Mouse (Mus musculus): ENCODE data around the gene Vmn1r210. TPM values are rescaled to one million over a fixed set of nuclear protein-coding genes. Genes with fewer than 3 reads are reported as not detected.
"Not testable (repeated sequence)": the region's sequence is repeated elsewhere in the genome, so short reads cannot be mapped to it uniquely, and the experiment has no call there.

The Vmn1r210 gene
- not detected in 2 replicates for polyA plus RNA-seq (2016; fragmentation: Nextera tagmentation; extraction: Ambion mirVana)

- Histone ChIP-seq H3K9ac (no peak within 1 kb of the TSS), H3K4me1 (no peaks in the 10 kb centered on the region), H3K27me3 (no peaks in the 10 kb centered on the region), H3K4me3 (no peak within 1 kb of the TSS), H3K9me3 (no peaks in the 10 kb centered on the region), H3K36me3 (no peaks in the 10 kb centered on the region), H3K27ac (no peak within 1 kb of the TSS), H3K4me2 (replicated peaks) (no peak within 1 kb of the TSS)
- 47% methylated on average over 4 of the region's 4 CpGs for WGBS
- ATAC-seq (ENCODE audit: insufficient number of reproducible peaks, insufficient read depth, low FRiP score, low TSS enrichment): no peak
These were observed at the start of gene Vmn1r210 for GRCm38 (mm10) chr13:22831248-22831647. Vmn1r210 (minus strand) TSS chr13:22831348.

- no peaks in the 10 kb centered on the region for H3K9me3 ChIP-seq
- no peak overlapping the region for H3K27ac ChIP-seq
- H3K4me1 ChIP-seq: no peaks in the 10 kb centered on the region
- 82% methylated on average over 1 of the region's 1 CpGs for WGBS
- no peaks in the 10 kb centered on the region for H3K27me3 ChIP-seq
- H3K9ac ChIP-seq: no peak overlapping the region
- no peak overlapping the region for H3K4me3 ChIP-seq
- H3K36me3 ChIP-seq: no peaks in the 10 kb centered on the region
- ATAC-seq (ENCODE audit: insufficient number of reproducible peaks, insufficient read depth, low FRiP score, low TSS enrichment): no peak
- H3K4me2 ChIP-seq (replicated peaks): no peak overlapping the region
These were observed 48.1 kb upstream of the Vmn1r210 start for GRCm38 (mm10) chr13:22879257-22879656.

GRCm38 (mm10) chr13:22857461-22857860 is 26.3 kb upstream of the Vmn1r210 start, which contains the start of gene Vmn1r211:
Vmn1r211 (minus strand) TSS chr13:22857561.
- H3K27me3 ChIP-seq: no peaks in the 10 kb centered on the region
- ATAC-seq (ENCODE audit: insufficient number of reproducible peaks, insufficient read depth, low FRiP score, low TSS enrichment): no peak
- H3K27ac ChIP-seq: no peak within 1 kb of the TSS
- H3K4me3 ChIP-seq: no peak within 1 kb of the TSS
- no peaks in the 10 kb centered on the region for H3K36me3 ChIP-seq
- no peak within 1 kb of the TSS for H3K4me2 ChIP-seq (replicated peaks)
- H3K9ac ChIP-seq: no peak within 1 kb of the TSS
- no peaks in the 10 kb centered on the region for H3K9me3 ChIP-seq
- no peaks in the 10 kb centered on the region for H3K4me1 ChIP-seq
- 85% methylated on average over 1 of the region's 1 CpGs for WGBS

GRCm38 (mm10) chr13:22854760-22855159 is 23.6 kb upstream of the Vmn1r210 start:
- Histone ChIP-seq H3K36me3 (no peaks in the 10 kb centered on the region), H3K4me2 (replicated peaks) (no peak overlapping the region), H3K4me1 (no peaks in the 10 kb centered on the region), H3K27ac (no peak overlapping the region), H3K9ac (no peak overlapping the region), H3K4me3 (no peak overlapping the region), H3K27me3 (no peaks in the 10 kb centered on the region), H3K9me3 (no peaks in the 10 kb centered on the region)
- no peak for ATAC-seq (ENCODE audit: insufficient number of reproducible peaks, insufficient read depth, low FRiP score, low TSS enrichment)
- WGBS: 66% methylated on average over 4 of the region's 4 CpGs

- ATAC-seq (ENCODE audit: insufficient number of reproducible peaks, insufficient read depth, low FRiP score, low TSS enrichment): no peak
- 82% methylated on average over 1 of the region's 1 CpGs for WGBS
- H3K4me3 ChIP-seq: no peak overlapping the region
These were observed 15.7 kb upstream of the Vmn1r210 start for GRCm38 (mm10) chr13:22846798-22847197.

GRCm38 (mm10) chr13:22844304-22844703 is 13.2 kb upstream of the Vmn1r210 start:
- H3K4me1 ChIP-seq; H3K9me3 ChIP-seq; H3K36me3 ChIP-seq; H3K27ac ChIP-seq; H3K4me3 ChIP-seq; H3K4me2 ChIP-seq (replicated peaks); H3K9ac ChIP-seq; H3K27me3 ChIP-seq; ATAC-seq (ENCODE audit: insufficient number of reproducible peaks, insufficient read depth, low FRiP score, low TSS enrichment): not testable (repeated sequence)
- WGBS: 54% methylated on average over 3 of the region's 3 CpGs

More at GRCm38 (mm10) chr13:22846798-22847197, 15.7 kb upstream of the Vmn1r210 start:
- H3K36me3 ChIP-seq: no peaks in the 10 kb centered on the region
- no peaks in the 10 kb centered on the region for H3K9me3 ChIP-seq
- no peak overlapping the region for H3K9ac ChIP-seq
- H3K27me3 ChIP-seq: no peaks in the 10 kb centered on the region
- H3K4me1 ChIP-seq: no peaks in the 10 kb centered on the region
- H3K27ac ChIP-seq: no peak overlapping the region
- no peak overlapping the region for H3K4me2 ChIP-seq (replicated peaks)

- H3K27ac ChIP-seq; ATAC-seq (ENCODE audit: insufficient number of reproducible peaks, insufficient read depth, low FRiP score, low TSS enrichment); H3K4me2 ChIP-seq (replicated peaks); H3K27me3 ChIP-seq; H3K4me3 ChIP-seq; H3K9ac ChIP-seq; H3K36me3 ChIP-seq; H3K4me1 ChIP-seq; H3K9me3 ChIP-seq: not testable (repeated sequence)
- WGBS: 29% methylated on average over 7 of the region's 7 CpGs
These were observed 1.8 kb downstream of the Vmn1r210 start for GRCm38 (mm10) chr13:22829395-22829794.

- not testable (repeated sequence) for H3K4me2 ChIP-seq (replicated peaks); ATAC-seq (ENCODE audit: insufficient number of reproducible peaks, insufficient read depth, low FRiP score, low TSS enrichment); H3K9ac ChIP-seq; H3K4me1 ChIP-seq; H3K27ac ChIP-seq; H3K9me3 ChIP-seq; H3K36me3 ChIP-seq; H3K27me3 ChIP-seq; H3K4me3 ChIP-seq
- 89% methylated on average over 1 of the region's 1 CpGs for WGBS
These were observed 9.5 kb downstream of the Vmn1r210 start for GRCm38 (mm10) chr13:22821601-22822000.

- not testable (repeated sequence) for ATAC-seq (ENCODE audit: insufficient number of reproducible peaks, insufficient read depth, low FRiP score, low TSS enrichment)
These were observed 21.6 kb downstream of the Vmn1r210 start, which contains the start of gene Vmn1r209 for GRCm38 (mm10) chr13:22809582-22809981. Vmn1r209 (minus strand) TSS chr13:22809682.

GRCm38 (mm10) chr13:22788096-22788495 is 43.1 kb downstream of the Vmn1r210 start:
- not testable (repeated sequence) for ATAC-seq (ENCODE audit: insufficient number of reproducible peaks, insufficient read depth, low FRiP score, low TSS enrichment); H3K9ac ChIP-seq; H3K4me3 ChIP-seq; H3K9me3 ChIP-seq; H3K4me1 ChIP-seq; H3K27me3 ChIP-seq; H3K36me3 ChIP-seq; H3K27ac ChIP-seq; H3K4me2 ChIP-seq (replicated peaks)
- 72% methylated on average over 3 of the region's 3 CpGs for WGBS

More at GRCm38 (mm10) chr13:22809582-22809981, 21.6 kb downstream of the Vmn1r210 start, which contains the start of gene Vmn1r209:
- not testable (repeated sequence) for H3K27ac ChIP-seq; H3K9ac ChIP-seq; H3K4me2 ChIP-seq (replicated peaks); H3K4me1 ChIP-seq; H3K9me3 ChIP-seq; H3K4me3 ChIP-seq; H3K36me3 ChIP-seq; H3K27me3 ChIP-seq

GRCm38 (mm10) chr13:22784159-22784558 is 47.0 kb downstream of the Vmn1r210 start:
- H3K27ac ChIP-seq; ATAC-seq (ENCODE audit: insufficient number of reproducible peaks, insufficient read depth, low FRiP score, low TSS enrichment); H3K27me3 ChIP-seq; H3K4me3 ChIP-seq; H3K9ac ChIP-seq; H3K4me2 ChIP-seq (replicated peaks); H3K4me1 ChIP-seq; H3K36me3 ChIP-seq; H3K9me3 ChIP-seq: not testable (repeated sequence)

- not testable (repeated sequence) for H3K9ac ChIP-seq; ATAC-seq (ENCODE audit: insufficient number of reproducible peaks, insufficient read depth, low FRiP score, low TSS enrichment); H3K27me3 ChIP-seq; H3K4me2 ChIP-seq (replicated peaks); H3K4me1 ChIP-seq; H3K27ac ChIP-seq; H3K4me3 ChIP-seq; H3K36me3 ChIP-seq; H3K9me3 ChIP-seq
- WGBS: no CpG with 5 or more reads among the region's 7 CpGs
These were observed 53.8 kb downstream of the Vmn1r210 start, which contains the start of gene Vmn1r208 for GRCm38 (mm10) chr13:22777300-22777699. Vmn1r208 (minus strand) TSS chr13:22777400.

Data from embryonic facial prominence, embryonic 12.5 days (tissue).